Mouse (Mus musculus): Measurements from ENCODE around the gene Mlx. TPM values are rescaled to one million over a fixed set of nuclear protein-coding genes. Genes with fewer than 3 reads are reported as not detected.
A peak's percentile ranks its signal among the peaks of the same experiment; 100 is the strongest.
"Not testable (repeated sequence)": the region's sequence is repeated elsewhere in the genome, so short reads cannot be mapped to it uniquely, and the experiment has no call there.

Mlx gene
- total RNA-seq, 1 experiment from 2014 or later = 45.9 TPM

DNA sequence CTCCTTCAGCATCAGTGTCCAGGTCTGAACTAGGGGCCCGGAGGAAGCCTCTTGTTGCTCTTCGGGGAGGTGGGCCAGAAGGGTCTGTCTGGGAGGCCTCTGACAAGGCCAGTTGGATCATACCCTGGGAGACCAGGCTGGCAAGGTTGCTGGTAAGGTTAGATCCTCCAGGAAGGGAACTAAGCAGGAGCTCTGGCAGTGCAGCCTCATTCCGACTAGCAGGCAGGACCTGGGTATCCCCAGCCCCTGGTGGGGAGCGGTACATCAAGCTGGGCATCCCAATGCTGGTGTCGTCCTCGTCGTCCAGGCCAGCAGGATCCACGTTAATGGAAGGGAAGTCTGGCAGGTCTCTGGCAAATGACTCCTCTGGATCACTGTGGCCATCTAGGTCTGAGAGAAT, 11.2 kb downstream of the Mlx start:
- DNase-seq = no peak

DNA sequence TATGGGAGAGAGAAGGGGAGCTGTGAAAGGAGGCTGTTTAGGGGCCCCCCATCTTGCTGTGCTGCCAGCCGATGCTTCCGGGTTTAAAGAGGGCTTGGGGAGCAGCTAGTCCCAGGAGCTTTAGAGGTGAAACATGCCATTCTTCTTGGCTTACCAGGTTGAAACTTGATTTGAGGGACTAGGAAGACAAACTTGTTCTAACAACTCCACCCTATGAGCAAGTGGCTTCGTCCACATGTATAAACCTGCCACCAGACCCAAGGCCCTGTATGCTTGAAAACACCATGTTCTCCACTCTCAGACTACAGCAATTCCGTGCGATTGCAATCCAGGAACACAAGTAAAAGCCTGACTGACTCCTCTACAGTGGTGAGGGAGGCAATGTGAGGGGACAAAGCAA, 15.9 kb downstream of the Mlx start:
- DNase-seq = no peak

DNA sequence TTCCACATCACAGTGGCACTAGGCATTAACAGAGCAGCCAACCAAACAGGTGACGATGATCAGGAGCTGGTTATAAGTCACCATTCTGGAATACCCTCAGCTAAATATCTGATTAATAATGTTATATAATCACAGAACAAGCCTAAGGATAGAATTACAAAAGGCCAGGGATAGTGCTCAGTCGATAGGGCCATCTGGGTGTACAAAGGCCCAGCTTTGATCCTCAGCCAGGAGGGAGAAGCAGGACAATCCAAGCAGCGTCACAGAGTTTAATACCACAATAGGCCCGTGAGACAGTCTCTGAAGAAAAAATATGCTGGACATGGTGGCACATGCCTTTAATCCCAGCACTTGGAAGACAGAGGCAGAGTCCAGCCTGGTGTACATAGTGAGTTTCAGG, 22.3 kb downstream of the Mlx start:
- no peak for DNase-seq

DNA sequence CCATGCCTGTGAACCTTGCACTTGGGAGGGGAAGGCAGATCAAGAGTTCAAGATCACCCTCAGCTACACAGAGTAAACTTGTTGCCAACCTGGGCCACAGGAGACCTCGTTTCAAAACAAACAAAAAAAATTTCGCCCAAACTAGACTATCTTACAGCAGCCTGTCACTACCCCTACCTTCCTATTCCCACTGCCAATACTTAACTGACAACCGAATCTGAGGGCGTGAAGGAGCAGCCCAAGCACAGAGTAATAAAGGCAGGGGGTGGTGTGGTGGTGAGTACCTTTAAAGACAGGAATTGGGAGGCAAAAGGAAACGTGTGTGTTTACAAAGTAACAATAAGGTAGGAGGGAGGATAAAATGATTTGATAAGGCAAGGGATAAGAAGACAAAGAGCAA, 23.6 kb downstream of the Mlx start:
- no peak for DNase-seq

DNA sequence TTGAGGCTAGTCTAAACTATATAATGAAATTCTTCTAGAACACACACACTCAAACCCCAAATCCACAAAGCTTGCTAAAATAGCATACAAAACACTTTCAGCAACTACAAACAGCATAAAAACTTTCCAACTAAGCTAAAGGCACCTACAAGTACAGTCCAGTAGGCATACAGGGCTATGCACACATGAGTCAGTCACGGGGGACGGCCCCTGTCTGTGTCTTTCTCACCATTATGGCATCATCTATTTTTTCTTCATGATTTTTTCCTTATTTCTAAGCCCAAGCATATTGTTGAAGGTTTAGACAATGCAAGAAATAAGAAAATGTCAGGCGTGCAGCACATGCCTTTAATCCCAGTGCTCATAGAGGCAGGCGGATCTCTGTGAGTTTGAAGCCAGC, 24.1 kb downstream of the Mlx start:
- no peak for DNase-seq

DNA sequence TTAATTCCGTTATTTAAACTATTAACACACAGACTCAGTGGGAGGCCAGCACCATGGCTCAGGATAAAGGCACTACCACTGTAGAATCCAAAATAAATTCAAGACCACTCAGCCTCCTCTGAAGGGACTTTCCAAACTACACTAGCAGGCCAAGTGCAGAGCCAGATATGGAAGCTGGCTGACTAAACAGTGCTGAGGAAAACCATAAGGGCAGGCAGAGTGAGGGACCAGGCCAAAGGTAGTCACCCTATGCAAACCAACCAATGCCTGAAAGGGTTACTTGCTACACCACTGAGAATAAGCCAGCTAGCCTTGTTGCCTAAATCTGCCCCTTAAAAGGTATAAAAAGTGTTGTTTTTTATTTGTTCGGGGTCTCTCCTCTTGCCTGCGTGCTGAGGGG, 25.1 kb downstream of the Mlx start:
- DNase-seq = no peak

DNA sequence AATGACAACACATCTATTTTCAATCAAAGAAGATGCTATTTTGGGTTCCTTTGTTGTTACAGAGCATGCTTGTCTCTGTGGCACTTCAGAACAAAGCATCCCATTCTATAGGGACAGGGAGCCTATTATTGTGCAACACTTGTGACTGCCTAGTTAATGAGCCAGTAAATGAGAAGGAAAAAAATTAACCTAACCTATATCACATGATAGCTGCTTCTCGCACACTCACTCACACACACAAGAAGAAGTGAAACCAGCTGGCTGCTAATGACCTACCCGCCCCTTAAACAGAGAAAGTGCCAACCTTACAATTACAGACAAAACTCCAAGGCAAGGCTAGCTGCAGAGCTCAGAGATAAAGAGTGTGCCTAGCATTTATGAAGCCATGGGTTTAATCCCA, 28.5 kb downstream of the Mlx start:
- no peak for DNase-seq

DNA sequence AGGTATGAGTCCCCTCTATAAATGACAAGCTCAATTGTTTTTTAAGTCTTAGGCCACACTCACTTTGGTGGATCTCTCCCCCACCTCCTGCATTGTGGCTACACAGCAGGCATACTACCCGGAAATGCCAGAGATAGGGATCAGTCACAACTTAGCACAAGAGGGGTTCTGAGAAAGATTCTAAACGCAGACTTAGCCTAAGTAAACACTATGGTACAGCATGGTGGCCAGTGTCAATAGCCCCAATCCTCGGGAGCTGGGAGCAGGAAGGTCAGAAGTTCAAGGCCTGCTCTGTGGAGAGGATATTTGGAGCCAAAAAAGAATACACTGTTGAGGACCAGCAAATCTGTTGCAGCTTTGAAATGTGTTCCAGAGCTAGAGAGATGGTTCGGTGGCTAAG, 31.0 kb downstream of the Mlx start:
- no peak for DNase-seq

DNA sequence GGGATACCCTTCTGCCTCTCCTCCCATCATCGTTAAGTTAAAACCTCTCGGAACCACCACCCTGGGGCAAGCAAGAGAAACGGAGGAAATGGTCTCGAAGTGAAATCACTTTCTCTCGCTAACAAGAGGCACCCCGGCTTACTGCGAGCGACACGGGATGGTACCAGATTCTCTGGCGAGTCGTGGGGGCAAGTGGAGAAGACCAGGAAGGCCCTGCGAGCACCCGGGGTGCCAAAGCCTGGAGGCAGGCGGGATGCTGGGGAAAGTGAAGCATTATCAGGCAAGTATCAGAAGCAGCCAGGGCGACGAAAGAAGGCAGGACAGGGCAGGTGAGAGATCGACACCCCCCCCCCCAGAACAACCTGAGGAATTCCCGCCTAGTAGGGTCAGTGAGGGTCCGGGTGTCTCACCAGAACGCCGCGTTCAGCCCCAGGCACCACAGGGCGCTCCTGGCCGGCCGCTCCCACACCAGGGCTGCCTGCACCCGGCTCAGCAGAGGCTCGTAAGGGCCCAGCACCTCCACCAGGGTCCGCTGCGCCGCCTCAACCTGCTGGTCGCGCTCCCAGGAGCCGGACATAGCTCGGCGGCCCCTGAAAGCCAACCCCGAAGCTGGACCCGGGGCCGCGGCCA, 32.2 kb downstream of the Mlx start:
- peak; percentile 37 for DNase-seq

DNA sequence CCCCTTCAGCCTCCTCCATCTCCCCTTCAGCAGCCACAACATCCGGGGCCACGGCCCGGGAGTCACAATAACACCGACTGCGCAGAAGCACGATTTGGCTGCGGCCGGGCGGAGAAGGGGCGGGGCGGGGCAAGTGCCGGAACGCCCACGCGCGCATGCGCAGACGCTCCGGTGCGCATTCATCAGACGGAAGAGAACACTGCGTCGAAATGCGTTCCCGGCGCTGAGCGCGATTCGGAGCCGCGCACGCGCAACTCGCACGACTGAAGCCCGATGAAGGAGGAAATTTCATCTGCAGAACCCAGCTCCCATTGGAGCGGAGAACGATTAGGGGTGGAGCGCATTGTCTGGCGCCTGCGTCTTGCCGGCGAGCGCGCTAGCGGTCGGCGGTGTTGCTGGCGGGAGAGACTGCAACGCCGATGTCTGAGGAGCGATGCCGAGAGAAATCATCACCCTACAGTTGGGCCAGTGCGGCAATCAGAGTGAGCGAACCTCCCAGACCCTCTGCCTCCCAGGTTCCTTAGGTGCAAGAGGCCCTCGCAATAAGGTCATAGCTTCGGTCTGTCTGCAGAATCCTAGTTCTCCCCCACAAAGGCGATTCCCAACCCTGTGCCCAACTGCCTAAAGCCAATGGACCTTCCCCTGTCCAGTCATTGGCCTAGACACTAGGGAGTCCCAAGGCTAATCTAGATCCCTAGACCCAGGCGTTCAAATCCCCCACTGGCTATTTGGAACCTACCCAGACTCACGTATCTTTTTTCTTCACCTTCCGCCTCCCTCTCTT, 32.9 kb downstream of the Mlx start, which contains the start of the genes Retreg3 and Tubg1:
TSS of gene Retreg3 (minus strand) at position 133 of the 784 bp plus-strand sequence.
TSS of gene Tubg1 (plus strand) at position 178 of the 784 bp plus-strand sequence.
- DNase-seq = peak; percentile 99

DNA sequence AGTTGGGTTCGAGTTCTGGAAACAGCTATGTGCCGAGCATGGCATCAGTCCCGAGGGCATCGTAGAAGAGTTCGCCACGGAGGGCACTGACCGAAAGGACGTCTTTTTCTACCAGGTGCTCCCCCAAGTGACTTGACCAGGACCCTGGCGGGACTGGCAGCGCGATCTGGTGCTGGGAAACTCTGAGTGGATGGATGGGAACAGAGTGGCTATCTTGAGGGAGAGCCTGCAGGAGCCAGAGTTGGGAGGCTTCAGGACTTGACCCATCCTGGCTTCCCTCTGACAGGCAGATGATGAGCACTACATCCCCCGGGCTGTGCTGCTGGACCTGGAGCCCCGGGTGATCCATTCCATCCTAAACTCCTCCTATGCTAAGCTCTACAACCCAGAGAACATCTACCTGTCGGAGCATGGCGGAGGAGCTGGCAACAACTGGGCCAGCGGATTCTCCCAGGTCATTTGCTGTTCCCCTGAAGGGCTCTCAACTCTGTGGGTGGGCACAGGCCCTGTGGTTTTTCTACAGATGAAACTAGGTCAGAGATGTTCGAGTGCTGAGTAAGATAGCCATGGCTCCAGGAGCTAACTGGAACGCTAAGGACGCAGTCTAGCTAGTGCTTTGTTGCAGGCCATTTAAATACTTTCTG, 33.6 kb downstream of the Mlx start:
- DNase-seq = no peak

DNA sequence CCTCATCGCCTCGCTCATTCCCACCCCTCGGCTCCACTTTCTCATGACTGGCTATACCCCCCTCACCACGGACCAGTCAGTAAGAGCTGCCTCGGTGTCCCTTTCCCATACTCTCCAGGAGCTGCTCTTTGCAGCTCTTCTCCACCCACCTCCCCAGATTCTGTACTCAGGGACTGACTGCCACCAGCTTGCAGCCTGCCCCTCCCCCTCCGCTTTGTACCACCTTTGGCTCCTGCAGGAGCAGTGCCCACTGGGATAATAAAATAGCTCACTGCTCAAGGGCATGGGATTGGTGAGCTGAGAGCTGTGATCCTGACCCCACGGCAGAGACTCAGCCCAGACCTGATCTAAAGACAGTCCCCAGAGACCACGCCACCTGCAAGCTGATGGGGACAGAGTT, 37.4 kb downstream of the Mlx start:
- DNase-seq = not testable (repeated sequence)

DNA sequence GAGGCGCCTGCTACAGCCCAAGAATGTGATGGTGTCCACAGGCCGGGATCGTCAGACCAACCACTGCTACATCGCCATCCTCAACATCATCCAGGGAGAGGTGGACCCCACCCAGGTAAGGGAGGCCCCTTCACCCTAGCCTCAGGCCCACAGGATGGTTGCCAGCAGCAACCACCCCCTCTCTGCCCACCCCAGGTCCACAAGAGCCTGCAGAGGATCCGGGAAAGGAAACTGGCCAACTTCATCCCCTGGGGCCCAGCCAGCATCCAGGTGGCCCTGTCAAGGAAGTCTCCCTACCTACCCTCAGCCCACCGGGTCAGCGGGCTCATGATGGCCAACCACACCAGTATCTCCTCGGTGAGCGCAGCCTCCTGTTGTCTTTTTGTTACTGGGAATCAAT, 37.9 kb downstream of the Mlx start:
- not testable (repeated sequence) for DNase-seq

DNA sequence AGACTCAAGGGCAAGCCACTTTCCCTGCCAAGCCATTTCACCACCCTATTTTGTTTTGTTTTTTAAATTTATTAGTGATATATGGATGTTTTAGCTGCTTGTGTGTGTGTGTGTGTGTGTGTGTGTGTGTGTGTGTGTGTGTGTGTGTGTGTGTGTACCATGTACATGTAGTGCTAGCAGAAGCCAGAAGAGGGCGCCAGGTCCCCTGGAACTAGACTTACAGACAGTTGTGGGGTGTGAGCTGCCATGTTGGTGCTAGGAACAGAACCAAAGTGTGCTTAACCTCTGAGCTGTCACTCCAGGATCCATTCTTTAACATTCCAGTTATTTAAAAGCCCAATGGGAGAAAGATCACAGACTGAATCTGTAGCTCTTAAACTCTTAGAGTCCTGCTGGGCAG, 40.0 kb downstream of the Mlx start:
- peak; percentile 60 for DNase-seq

DNA sequence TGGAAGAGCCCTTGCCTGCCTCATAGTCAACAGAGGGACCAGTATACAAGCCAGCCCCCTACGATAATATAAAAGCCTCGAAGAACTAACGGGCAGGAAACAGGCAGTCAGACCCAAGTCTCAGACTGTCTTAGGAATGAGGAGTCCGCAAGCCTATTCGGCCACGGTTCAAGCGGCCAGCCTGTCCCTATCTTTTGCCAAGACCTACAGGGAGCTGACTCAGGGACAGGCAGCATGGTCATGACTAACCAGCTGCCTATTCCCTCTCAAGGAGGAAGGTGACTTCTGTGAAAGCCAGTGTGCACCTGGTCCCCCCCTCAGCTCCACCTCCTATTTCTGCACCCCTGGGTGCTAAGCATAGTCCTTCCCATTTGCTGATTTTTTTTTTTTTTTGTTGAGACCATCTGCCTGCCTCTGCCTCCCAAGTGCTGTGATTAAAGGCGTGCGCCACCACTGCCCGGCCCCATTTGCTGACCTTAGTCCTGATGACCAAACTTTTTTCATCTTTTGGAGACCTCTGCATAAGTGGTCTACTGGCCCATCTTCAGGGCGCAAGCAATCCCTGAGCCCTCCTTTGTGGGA, 42.0 kb downstream of the Mlx start:
- peak; percentile 51 for DNase-seq

DNA sequence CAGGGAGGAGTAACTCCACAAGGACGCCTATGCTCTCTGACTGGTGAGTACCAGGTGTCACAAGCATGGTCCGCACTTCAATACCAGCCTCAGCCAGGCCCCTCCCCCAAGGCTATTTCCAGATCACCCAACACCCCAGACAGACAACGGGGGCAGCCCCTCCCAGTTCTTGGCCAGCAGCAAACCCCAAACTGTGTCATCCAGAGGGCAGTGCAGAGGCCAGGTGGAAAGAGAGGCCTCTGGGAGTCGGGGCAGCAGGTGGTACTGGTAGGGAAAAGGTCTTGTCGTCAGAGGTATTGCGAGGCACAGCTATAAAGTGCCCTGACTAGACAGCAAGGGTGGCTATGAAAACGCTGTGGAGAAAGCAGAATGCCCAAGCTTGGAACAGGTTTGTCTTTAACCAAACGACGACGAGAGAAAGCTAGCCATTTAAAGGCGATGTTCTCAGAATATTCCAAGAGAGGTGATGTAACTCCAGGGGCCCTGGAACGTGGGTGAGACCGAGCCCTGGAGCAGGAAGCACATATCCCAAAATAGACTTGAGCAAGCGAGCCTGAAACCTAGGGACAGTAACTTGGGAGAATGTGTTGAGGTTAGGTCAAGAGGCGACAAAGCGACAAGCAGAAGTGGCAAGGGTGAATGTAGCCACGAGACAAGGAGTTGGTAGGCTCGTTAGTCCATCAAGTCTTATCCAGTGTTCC, 43.1 kb downstream of the Mlx start:
- DNase-seq = peak; percentile 61

DNA sequence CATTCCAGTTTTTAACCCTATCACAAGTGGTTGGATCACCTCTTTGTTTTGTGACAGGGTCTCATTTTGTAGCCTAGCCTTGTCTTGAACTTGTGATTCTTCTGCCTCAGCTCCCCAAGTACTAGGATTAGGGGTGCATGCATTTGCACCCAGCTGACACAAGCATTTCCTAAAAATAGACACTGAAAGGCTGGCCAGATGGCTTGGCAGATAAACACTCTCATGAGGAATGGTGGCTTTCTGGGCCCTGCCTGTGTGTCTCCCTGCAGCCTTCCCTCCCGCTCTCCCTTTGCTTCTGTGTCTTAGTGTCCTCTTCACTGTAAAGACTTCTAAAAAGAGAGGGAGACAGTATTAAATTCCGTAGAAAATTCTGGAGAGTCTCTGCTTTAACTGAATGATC, 44.1 kb downstream of the Mlx start:
- DNase-seq = peak; percentile 37

DNA sequence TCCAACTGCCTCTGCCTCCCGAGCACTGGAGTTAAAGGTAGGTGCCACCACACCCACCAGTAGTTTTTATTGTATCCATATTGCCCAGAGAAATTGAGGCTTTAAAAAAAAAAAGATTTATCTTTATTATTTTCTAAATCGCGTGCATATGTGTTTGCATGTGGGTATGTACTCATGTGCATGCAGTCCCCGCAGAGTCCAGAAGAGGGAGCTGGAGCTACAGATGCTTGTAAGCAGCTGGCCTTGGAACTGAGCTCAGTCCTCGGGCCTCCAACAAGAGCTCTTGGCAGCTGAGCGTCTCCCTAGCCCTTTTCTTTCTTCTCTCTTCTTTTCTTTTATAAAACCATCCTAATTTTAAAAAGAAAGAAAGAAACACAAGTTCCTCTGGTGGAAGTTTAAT, 44.6 kb downstream of the Mlx start:
- peak; percentile 72 for DNase-seq

DNA sequence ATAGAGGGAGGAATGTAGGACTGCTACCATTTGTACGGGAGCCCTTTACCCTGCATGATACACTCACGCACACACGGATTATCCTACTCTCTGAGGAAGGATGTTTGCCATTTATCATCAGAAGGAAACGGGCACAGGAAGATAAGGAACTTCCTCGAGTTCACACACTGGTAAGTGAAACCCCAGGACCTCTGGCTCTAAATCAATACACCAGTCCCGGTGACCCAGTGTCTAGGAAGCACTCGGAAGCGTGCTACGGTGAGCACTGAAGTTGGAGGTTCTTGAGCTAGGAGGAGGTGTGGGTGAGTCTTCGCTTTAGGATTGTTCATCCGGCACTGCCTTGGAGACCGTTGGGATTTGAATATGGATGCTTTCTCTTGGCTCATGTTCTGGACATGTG, 46.0 kb downstream of the Mlx start:
- peak; percentile 39 for DNase-seq

DNA sequence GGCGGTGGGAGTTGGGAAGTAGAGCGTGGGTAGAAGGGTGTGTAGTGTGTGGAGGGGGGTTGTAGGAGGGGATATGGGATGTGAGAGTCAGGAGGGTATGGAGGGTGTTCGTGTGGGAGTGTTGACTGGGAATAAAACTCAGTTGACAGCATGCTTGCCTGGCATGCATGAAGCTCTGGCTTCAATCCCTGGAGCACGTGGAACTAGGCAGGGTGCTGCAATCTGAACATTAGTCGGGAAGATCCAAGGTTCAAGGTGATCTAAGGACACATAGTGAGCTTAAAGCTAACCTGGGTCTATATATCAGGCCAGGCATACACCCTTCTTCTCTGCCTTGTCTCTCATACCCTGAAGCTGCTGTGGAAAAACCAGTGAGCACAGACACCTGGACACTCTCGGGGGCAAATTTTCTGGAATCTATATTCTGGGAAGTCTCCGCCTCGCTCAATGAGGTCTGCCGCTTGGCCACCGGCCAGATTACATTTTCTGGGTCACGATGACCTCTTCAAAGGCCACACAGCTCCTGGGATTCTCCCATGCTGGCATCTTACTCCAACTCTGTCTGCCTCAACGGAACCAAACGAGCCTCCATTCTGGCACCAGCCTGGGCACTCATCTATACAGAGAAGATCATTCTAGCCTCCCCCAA, 47.3 kb downstream of the Mlx start:
- peak; percentile 74 for DNase-seq

DNA sequence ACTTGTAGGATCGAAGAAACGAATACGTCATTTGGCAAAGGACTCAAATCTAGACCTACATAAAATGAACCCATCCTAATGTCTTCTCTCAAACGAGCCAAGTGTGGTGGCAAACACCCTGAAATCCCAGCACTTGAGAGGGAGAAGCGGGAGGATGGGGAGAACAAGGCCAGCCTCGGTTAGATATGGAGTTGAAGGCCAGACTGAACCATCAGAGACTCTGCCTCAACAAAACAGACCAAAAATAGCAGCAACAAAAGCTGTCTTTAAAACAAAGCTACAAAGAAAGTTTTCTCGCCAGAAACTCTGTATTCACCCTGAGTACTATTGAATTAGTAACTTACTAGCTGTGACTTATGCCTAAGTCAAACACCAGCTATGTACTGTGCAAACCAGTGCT, 49.9 kb downstream of the Mlx start:
- DNase-seq = no peak
